Mouse (Mus musculus) heart, embryonic 10.5 days (tissue): ENCODE results near the gene Lrrc29. TPM values are rescaled to one million over a fixed set of nuclear protein-coding genes. Genes with fewer than 3 reads are reported as not detected.

ENCODE experiments used
- DNase-seq: peaks from one replicate; pipeline ENCODE4 v3.0.0-alpha.2; 2017; ENCODE audit warnings: low spot score
- H3K27ac ChIP-seq: fragments of 300-500 bp; sonication (generic); 2 replicates; pipeline ENCODE4 v1.5.1; 2016; ENCODE audit warnings: mild to moderate bottlenecking
- H3K27me3 ChIP-seq: fragments of 300-500 bp; sonication (generic); 2 replicates; pipeline ENCODE4 v1.6.1; 2016; ENCODE audit warnings: mild to moderate bottlenecking; ENCODE audit not compliant: poor library complexity, insufficient read depth, severe bottlenecking
- H3K36me3 ChIP-seq: fragments of 300-500 bp; sonication (generic); 2 replicates; pipeline ENCODE4 v1.6.1; 2016; ENCODE audit warnings: mild to moderate bottlenecking, moderate library complexity
- H3K4me1 ChIP-seq: fragments of 300-500 bp; sonication (generic); 2 replicates; pipeline ENCODE4 v1.6.1; 2016; ENCODE audit warnings: mild to moderate bottlenecking
- H3K4me3 ChIP-seq: fragments of 300-500 bp; sonication (generic); 2 replicates; pipeline ENCODE4 v1.5.1; 2016; ENCODE audit warnings: mild to moderate bottlenecking, moderate library complexity
- H3K9me3 ChIP-seq: fragments of 300-500 bp; sonication (generic); 2 replicates; pipeline ENCODE4 v1.6.1; 2016; ENCODE audit warnings: mild to moderate bottlenecking, moderate library complexity
- WGBS: fragments of 180-500 bp; shearing (Covaris S2); methylation state at CpG from one replicate; pipeline ENCODE4 v1.1.7; 2016; 5-methylcytosine and 5-hydroxymethylcytosine counted together
- polyA plus RNA-seq: library from polyadenylated mRNA; unstranded; fragments of >200 nt; fragmentation: Nextera tagmentation; extraction: Ambion mirVana; gene quantifications from 2 replicates; pipeline ENCODE4 v1.2.1, GENCODE M21; 2016

The Lrrc29 gene
- polyA plus RNA-seq, 1 experiment from 2014 or later = 1.5 TPM

GRCm38 (mm10) chr8:105350186-105350585 is 24.1 kb upstream of the Lrrc29 start:
- Histone ChIP-seq H3K4me1 (peaks cover 46% of the 10 kb centered on the region), H3K27ac (no peak overlapping the region), H3K27me3 (no peaks in the 10 kb centered on the region), H3K4me3 (peak overlapping the region; percentile 72), H3K36me3 (no peaks in the 10 kb centered on the region), H3K9me3 (no peaks in the 10 kb centered on the region)
- 35% methylated on average over 7 of the region's 7 CpGs for WGBS
- DNase-seq = no peak

- peaks cover 50% of the 10 kb centered on the region for H3K4me1 ChIP-seq
- peak overlapping the region; percentile 72 for H3K4me3 ChIP-seq
- no peaks in the 10 kb centered on the region for H3K9me3 ChIP-seq
- DNase-seq = no peak
- WGBS = under 1% methylated on average over 47 of the region's 48 CpGs
- H3K27me3 ChIP-seq = no peaks in the 10 kb centered on the region
- H3K27ac ChIP-seq = peak overlapping the region; percentile 89
- no peaks in the 10 kb centered on the region for H3K36me3 ChIP-seq
These were observed 23.2 kb upstream of the Lrrc29 start for GRCm38 (mm10) chr8:105349096-105349771.

GRCm38 (mm10) chr8:105348450-105349095 is 22.5 kb upstream of the Lrrc29 start, which contains the start of gene Slc9a5:
Slc9a5 (plus strand) TSS chr8:105348843.
- Histone ChIP-seq H3K9me3 (no peaks in the 10 kb centered on the region), H3K27ac (peak within 1 kb of the TSS; percentile 89), H3K36me3 (no peaks in the 10 kb centered on the region), H3K4me3 (peak within 1 kb of the TSS; percentile 72), H3K27me3 (no peaks in the 10 kb centered on the region), H3K4me1 (peaks cover 56% of the 10 kb centered on the region)
- under 1% methylated on average over 34 of the region's 34 CpGs for WGBS
- DNase-seq = peak; percentile 91

GRCm38 (mm10) chr8:105347428-105348221 is 21.5 kb upstream of the Lrrc29 start, which contains the start of gene Fhod1:
Fhod1 (minus strand) TSS chr8:105347953.
- peak within 1 kb of the TSS; percentile 72 for H3K4me3 ChIP-seq
- no peaks in the 10 kb centered on the region for H3K36me3 ChIP-seq
- H3K9me3 ChIP-seq = no peaks in the 10 kb centered on the region
- no peaks in the 10 kb centered on the region for H3K27me3 ChIP-seq
- DNase-seq = peak; percentile 97
- H3K4me1 ChIP-seq = peaks cover 60% of the 10 kb centered on the region
- under 1% methylated on average over 53 of the region's 53 CpGs for WGBS
- H3K27ac ChIP-seq = peak within 1 kb of the TSS; percentile 89

- no peaks in the 10 kb centered on the region for H3K36me3 ChIP-seq
- H3K4me3 ChIP-seq = peak overlapping the region; percentile 72
- DNase-seq = peak; percentile 87
- WGBS = under 1% methylated on average over 34 of the region's 34 CpGs
- no peaks in the 10 kb centered on the region for H3K27me3 ChIP-seq
- peak overlapping the region; percentile 89 for H3K27ac ChIP-seq
- H3K9me3 ChIP-seq = no peaks in the 10 kb centered on the region
- peaks cover 60% of the 10 kb centered on the region for H3K4me1 ChIP-seq
These were observed 20.7 kb upstream of the Lrrc29 start for GRCm38 (mm10) chr8:105346611-105347427.

- Histone ChIP-seq H3K9me3 (no peaks in the 10 kb centered on the region), H3K27me3 (no peaks in the 10 kb centered on the region), H3K4me3 (peak overlapping the region; percentile 72), H3K4me1 (peaks cover 70% of the 10 kb centered on the region), H3K27ac (peak overlapping the region; percentile 89), H3K36me3 (no peaks in the 10 kb centered on the region)
- 52% methylated on average over 7 of the region's 7 CpGs for WGBS
- DNase-seq = no peak
These were observed 19.2 kb upstream of the Lrrc29 start for GRCm38 (mm10) chr8:105345061-105345975.

GRCm38 (mm10) chr8:105343791-105344574 is 17.9 kb upstream of the Lrrc29 start:
- 0 out of 2 replicates have a peak overlapping the region, but pooled peaks have one; percentile 36 for H3K27ac ChIP-seq
- H3K4me3 ChIP-seq = no peak overlapping the region
- no peaks in the 10 kb centered on the region for H3K9me3 ChIP-seq
- peaks cover 70% of the 10 kb centered on the region for H3K4me1 ChIP-seq
- H3K36me3 ChIP-seq = no peaks in the 10 kb centered on the region
- DNase-seq = no peak
- no peaks in the 10 kb centered on the region for H3K27me3 ChIP-seq
- 59% methylated on average over 8 of the region's 8 CpGs for WGBS

GRCm38 (mm10) chr8:105342768-105343167 is 16.7 kb upstream of the Lrrc29 start:
- H3K4me3 ChIP-seq = no peak overlapping the region
- peaks cover 8% of the 10 kb centered on the region for H3K36me3 ChIP-seq
- H3K27me3 ChIP-seq = no peaks in the 10 kb centered on the region
- H3K9me3 ChIP-seq = no peaks in the 10 kb centered on the region
- 66% methylated on average over 4 of the region's 4 CpGs for WGBS
- H3K4me1 ChIP-seq = peaks cover 74% of the 10 kb centered on the region
- no peak for DNase-seq
- no peak overlapping the region for H3K27ac ChIP-seq

GRCm38 (mm10) chr8:105341399-105341798 is 15.3 kb upstream of the Lrrc29 start:
- Histone ChIP-seq H3K27me3 (0 out of 2 replicates have a peak, but pooled peaks cover 3% of the 10 kb centered on the region), H3K27ac (peak overlapping the region; percentile 69; the same call in 1 of the 2 replicates), H3K4me3 (no peak overlapping the region; the same call in 1 of the 2 replicates), H3K9me3 (no peaks in the 10 kb centered on the region), H3K4me1 (peaks cover 66% of the 10 kb centered on the region), H3K36me3 (peaks cover 22% of the 10 kb centered on the region)
- DNase-seq = no peak
- 22% methylated on average over 8 of the region's 8 CpGs for WGBS

GRCm38 (mm10) chr8:105339886-105340635 is 14.0 kb upstream of the Lrrc29 start:
- H3K9me3 ChIP-seq = no peaks in the 10 kb centered on the region
- peaks cover 53% of the 10 kb centered on the region for H3K4me1 ChIP-seq
- peak overlapping the region; percentile 69 for H3K27ac ChIP-seq
- 0 out of 2 replicates have a peak, but pooled peaks cover 3% of the 10 kb centered on the region for H3K27me3 ChIP-seq
- DNase-seq = no peak
- no peak overlapping the region for H3K4me3 ChIP-seq
- H3K36me3 ChIP-seq = peaks cover 36% of the 10 kb centered on the region
- WGBS = 56% methylated on average over 6 of the region's 6 CpGs
